In the genomic region with DNA sequence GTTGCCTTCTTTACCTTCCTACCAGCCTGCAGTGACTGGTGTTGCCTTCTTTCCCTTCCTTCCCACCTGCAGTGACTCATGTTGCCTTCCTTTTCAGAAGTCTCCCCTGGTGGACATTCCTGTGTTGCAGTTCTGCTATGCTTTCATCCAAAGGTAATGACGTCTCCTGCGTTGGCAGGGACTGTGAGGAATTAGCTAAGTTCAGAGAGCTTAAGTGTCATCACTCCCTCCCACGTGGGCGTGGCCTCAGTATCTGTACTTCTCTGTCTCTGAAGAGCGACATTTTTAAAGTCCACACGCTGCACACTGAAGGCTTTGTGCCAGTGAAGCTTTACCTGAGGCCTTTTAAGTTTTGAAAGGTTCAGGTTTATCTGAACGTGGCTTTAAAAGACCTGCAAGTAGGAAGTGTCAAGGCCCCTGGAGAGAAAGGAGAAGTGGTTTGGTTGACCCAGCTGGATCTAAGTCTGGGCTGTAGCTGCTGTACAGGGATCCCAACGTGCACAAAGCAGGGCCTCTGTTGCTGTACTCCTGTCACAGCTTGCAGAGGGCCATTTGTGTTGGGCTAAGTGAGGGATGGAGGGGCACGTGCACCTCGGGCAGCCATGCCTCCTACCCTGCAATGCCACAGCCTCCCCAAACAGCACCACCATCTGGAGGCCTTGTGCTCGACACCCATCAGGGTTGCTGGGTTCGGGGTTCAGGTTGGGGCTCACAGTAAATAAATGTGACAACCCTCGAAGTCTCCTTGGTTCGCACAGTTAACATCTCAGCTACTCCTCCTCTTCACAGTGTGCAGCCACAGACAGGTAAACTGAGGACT, we compare ENCODE assay signal across 9 mouse cellular contexts. TPM values are rescaled to one million over a fixed set of nuclear protein-coding genes. Genes with fewer than 3 reads are reported as not detected.
DNase-seq lines count a peak whose midpoint lies in the region; ATAC-seq and TF ChIP-seq lines count a peak whose summit lies in the region.
"Had no signal": no experiment of that assay in that cellular context is flagged by ENCODE, and none has a peak within 500 bp of the region (broad histone marks: within the 10 kb centered on the region; RNA-seq: fewer than 3 reads in every experiment).

No protein-coding gene starts in this region.

- H3K4me2 ChIP-seq in kidney, embryonic 15.5 days = no peak overlapping the region

- H3K36me3 ChIP-seq in kidney, embryonic 15.5 days = peaks cover 10% of the 10 kb centered on the region
- no peaks in the 10 kb centered on the region for H3K36me3 ChIP-seq in G1E (replicated peaks)

- no peak for TF ChIP-seq CTCF in G1E (IDR thresholded peaks at IDR 0.05; ENCODE audit: low read depth, low read length)

- H3K9ac ChIP-seq in kidney, embryonic 15.5 days = no peak overlapping the region

- H3K4me1 ChIP-seq in kidney, embryonic 15.5 days = peaks cover 20% of the 10 kb centered on the region
- H3K4me1 ChIP-seq in G1E (ENCODE audit: insufficient read depth, low read depth, low read length) = peaks cover 34% of the 10 kb centered on the region

- 0 out of 2 replicates have a peak overlapping the region, but pooled peaks have one; percentile 14 for H3K27ac ChIP-seq in kidney, embryonic 15.5 days

- H3K27me3 ChIP-seq in kidney, embryonic 15.5 days = no peaks in the 10 kb centered on the region
- H3K27me3 ChIP-seq in G1E (ENCODE audit: insufficient read depth, low read length) = peaks cover 24% of the 10 kb centered on the region; the same call in 1 of the 2 replicates

- ATAC-seq in kidney, embryonic 15.5 days (replicated peaks; ENCODE audit: low FRiP score) = no peak
- no peak for ATAC-seq in G1E (ENCODE audit: extremely low read depth, insufficient number of reproducible peaks, low FRiP score, poor library complexity, severe bottlenecking)
- ATAC-seq in inflammation-experienced regulatory T-cells, adult 6 months = peak; percentile 53
- ATAC-seq in megakaryocyte-erythroid progenitor cell, adult 5-6 weeks (replicated peaks; ENCODE audit: low FRiP score, low TSS enrichment, poor library complexity, severe bottlenecking) = peak; percentile 91

- DNase-seq in kidney, postnatal 14 days = no peak
- no peak for DNase-seq in G1E (ENCODE audit: low spot score)
- DNase-seq in embryo, embryonic 11 days = no peak
- DNase-seq in cerebellum, postnatal 36 days = no peak
- no peak for DNase-seq in cerebellum, adult 8-10 months
- DNase-seq: gastrocnemius, postnatal 10 days had no signal

- H3K4me3 ChIP-seq in kidney, embryonic 15.5 days (replicated peaks) = no peak overlapping the region
- peak overlapping the region; percentile 28; the same call in 1 of the 2 replicates for H3K4me3 ChIP-seq in G1E (ENCODE audit: low read depth, low read length)

- 54% methylated on average over 14 of the region's 14 CpGs for WGBS in kidney, embryonic 15.5 days

- no peaks in the 10 kb centered on the region for H3K9me3 ChIP-seq in kidney, embryonic 15.5 days (replicated peaks)
- H3K9me3 ChIP-seq in G1E (replicated peaks) = peaks cover 9% of the 10 kb centered on the region

RNA-seq across cellular contexts. Expression of a gene that starts 51.1 kb away (rescaled TPM):
- 33.1 and 33.8 TPM in 2 replicates for polyA plus RNA-seq in kidney, embryonic 15.5 days (2015; fragmentation: Nextera tagmentation; extraction: Ambion mirVana)
- 88.5 and 109 TPM in 2 replicates for total RNA-seq in G1E (2014; fragmentation: Nextera tagmentation)
- 73.5 and 76.3 TPM in 2 replicates for total RNA-seq in G1E (2017)
- polyA plus RNA-seq in G1E (2012) = 13.9 and 17.1 TPM in 2 replicates
- polyA plus RNA-seq in inflammation-experienced regulatory T-cells, adult 6 months (2017; shearing (Covaris generic)) = 10 to 100 TPM; 78.1 to 84.6 (median 80.9) TPM
- total RNA-seq in megakaryocyte-erythroid progenitor cell, adult 5-6 weeks (2014; fragmentation: Nextera tagmentation) = 59.5 and 86.0 TPM in 2 replicates
- 137 and 163 TPM in 2 replicates for total RNA-seq in megakaryocyte-erythroid progenitor cell, adult 5-6 weeks (2017)

Comparison
In these comparisons a context has a peak if more than half of its experiments do, and no peak if none do; other contexts are left out.
1. ATAC-seq: peak in inflammation-experienced regulatory T-cells, adult 6 months (single experiment) and megakaryocyte-erythroid progenitor cell, adult 5-6 weeks (single experiment); none in kidney, embryonic 15.5 days (single experiment) and G1E (single experiment).